Mouse (Mus musculus): ENCODE data around the gene Mex3d.

Mex3d gene

GRCm38 (mm10) chr10:80407924-80408323, 20.5 kb upstream of the Mex3d start:
- DNase-seq = no peak

- peak; percentile 91 for DNase-seq
These were observed 19.4 kb upstream of the Mex3d start, which contains the start of gene Uqcr11 for GRCm38 (mm10) chr10:80406684-80407501. Gene Uqcr11, minus strand, starts transcription at chr10:80406830.

GRCm38 (mm10) chr10:80405481-80406173, 18.2 kb upstream of the Mex3d start:
- DNase-seq = no peak

- DNase-seq = no peak
These were observed 15.7 kb upstream of the Mex3d start for GRCm38 (mm10) chr10:80403044-80403692.

- no peak for DNase-seq
These were observed 13.3 kb upstream of the Mex3d start for GRCm38 (mm10) chr10:80400704-80401161.

GRCm38 (mm10) chr10:80399973-80400703, 12.7 kb upstream of the Mex3d start:
- DNase-seq = no peak

GRCm38 (mm10) chr10:80399191-80399972, 11.9 kb upstream of the Mex3d start, which contains the start of gene Mbd3:
Gene Mbd3, minus strand, starts transcription at chr10:80399550.
- peak; percentile 99 for DNase-seq

- DNase-seq = peak; percentile 98
These were observed 11.3 kb upstream of the Mex3d start for GRCm38 (mm10) chr10:80398719-80399190.

- no peak for DNase-seq
These were observed 10.7 kb upstream of the Mex3d start for GRCm38 (mm10) chr10:80398174-80398535.

- DNase-seq = no peak
These were observed 10.2 kb upstream of the Mex3d start for GRCm38 (mm10) chr10:80397524-80398173.

GRCm38 (mm10) chr10:80396822-80397523, 9.5 kb upstream of the Mex3d start:
- DNase-seq = no peak

- DNase-seq = no peak
These were observed 7.7 kb upstream of the Mex3d start for GRCm38 (mm10) chr10:80395025-80395627.

- no peak for DNase-seq
These were observed 5.2 kb upstream of the Mex3d start for GRCm38 (mm10) chr10:80392687-80393086.

- DNase-seq = no peak
These were observed 3.2 kb upstream of the Mex3d start for GRCm38 (mm10) chr10:80390697-80391096.

GRCm38 (mm10) chr10:80389185-80389708, 1.8 kb upstream of the Mex3d start:
- no peak for DNase-seq

- no peak for DNase-seq
These were observed 1.3 kb upstream of the Mex3d start for GRCm38 (mm10) chr10:80388731-80389130.

GRCm38 (mm10) chr10:80386735-80387471, 556 bp downstream of the Mex3d start:
- DNase-seq = no peak

- DNase-seq = no peak
These were observed 1.4 kb downstream of the Mex3d start for GRCm38 (mm10) chr10:80385811-80386734.
